Mouse (Mus musculus): ENCODE data around the gene Tchp.

Gene Tchp

DNA sequence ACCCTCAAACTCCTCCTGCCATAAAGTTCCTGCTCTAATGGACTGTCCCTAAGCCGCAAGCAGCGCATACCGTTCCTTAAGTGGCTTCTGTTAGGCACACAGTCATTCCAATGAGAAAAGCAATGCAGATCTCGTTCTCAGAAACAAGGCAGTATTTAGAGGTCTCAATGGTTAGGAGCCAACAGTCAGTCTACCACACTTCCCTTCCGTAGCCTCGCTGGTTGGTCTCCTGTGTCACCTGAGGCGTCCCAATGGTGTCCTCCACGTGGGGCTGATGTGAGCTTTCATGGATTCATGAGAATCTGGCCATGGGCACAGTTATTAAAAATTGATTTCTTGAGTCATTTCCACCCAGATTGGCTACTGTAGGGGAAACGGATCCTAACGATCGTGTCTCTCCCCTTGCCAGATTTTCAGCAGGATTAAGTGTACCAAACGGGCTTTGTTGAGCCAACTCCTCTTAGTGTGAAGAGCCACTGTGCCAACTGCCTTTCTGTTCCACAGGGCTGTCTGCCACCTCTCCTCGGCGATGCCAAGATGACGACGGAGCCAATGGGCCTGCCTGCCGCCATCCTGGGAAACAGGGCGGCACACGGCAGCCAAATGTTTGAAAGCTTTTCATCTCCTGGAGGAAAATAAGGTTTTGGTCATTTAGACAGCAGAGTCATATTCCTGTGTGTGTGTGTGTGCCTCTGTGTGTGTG, 9.4 kb upstream of the Tchp start:
- peak; percentile 84 for DNase-seq

GRCm38 (mm10) chr5:114699015-114699414, 8.5 kb upstream of the Tchp start:
- DNase-seq: peak; percentile 86

DNA sequence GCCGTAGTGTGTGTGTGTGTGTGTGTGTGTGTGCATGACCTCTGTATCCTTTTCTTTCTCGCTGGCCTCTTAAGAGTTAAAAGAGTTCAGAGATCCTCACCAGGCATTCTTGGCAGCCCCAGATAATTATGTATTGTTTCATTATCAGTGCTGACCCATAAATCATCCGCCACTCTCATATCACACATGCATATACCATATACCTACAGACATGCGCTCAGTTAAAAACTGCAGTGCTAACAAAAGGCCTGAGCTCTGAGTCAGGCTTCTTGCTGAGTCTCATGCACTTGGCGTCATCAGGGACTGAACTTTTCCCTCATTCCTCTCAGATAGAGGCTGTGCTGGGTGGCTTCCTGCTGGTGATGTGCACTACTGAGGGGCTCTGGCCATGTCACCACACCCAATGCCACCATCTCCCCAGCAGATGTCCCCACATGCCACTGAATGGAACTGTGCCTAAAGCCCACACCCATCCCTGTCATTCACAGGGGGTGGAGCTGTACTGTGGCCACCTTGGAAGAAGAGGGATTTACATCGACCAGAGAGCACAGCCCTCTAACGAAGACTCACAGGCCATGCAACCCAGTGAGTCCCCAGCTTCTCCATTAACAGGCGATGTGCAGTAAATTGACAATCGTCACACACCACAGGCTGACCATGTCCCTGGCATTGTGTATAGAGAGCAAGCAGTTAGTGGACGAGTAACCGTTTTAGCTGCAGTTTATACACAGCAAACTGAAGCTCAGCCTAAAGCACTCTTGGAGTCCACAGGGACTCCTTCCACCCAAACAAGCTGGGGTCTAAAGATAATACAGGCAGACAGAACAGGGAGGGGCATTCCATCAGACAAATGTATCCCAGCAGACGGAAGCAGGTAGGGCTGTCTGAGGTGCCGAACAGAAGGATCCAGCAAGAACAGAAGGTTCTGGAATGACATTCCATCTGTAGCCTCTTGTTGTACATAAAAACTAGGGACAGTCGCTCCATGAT, 4.9 kb upstream of the Tchp start:
- no peak for DNase-seq

DNA sequence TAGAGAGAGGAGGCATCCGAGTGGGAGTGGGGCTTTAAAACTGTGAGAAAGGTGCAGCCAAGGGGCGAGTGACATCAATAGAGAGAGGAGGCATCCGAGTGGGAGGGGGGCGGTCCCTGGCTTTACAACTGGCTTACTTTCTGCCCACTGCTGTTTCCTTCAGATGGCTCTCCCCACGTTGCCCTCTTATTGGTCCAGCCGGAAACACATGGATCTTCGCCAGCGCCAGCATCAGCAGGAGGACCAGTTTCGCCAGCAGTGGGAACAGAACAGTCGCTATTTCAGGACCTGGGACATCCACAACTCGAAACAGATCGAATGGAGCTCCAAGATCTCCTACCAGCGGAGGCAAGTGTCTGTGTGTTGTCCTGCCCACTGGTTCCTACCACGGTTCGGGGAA, 931 bp downstream of the Tchp start:
- no peak for DNase-seq

DNA sequence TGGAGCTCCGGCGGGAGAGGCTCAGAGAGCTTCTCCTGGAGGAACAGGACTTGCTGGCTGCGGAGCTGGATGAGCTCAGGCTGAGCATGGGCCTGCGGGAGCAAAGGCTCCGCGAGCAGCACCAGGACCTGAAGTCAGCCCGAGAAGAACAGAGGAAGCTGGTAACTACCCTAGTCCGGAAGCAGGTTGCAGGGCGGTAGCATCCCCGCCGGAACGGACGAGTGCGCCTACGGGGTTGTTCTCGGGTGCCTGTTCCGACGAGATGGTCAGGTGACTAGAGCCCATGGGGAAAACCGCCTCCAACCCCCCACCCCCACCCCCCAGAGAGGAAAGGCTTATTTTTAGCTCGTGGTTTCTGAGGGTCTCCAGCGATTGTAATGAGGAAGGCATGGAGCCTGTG, 1.8 kb downstream of the Tchp start:
- DNase-seq: no peak

GRCm38 (mm10) chr5:114714551-114714950, 7.0 kb downstream of the Tchp start:
- no peak for DNase-seq

GRCm38 (mm10) chr5:114717292-114717691, 9.7 kb downstream of the Tchp start:
- no peak for DNase-seq

- no peak for DNase-seq
Observed at GRCm38 (mm10) chr5:114717937-114718336, 10.4 kb downstream of the Tchp start.

- no peak for DNase-seq
Observed at GRCm38 (mm10) chr5:114718483-114718882, 10.9 kb downstream of the Tchp start.

GRCm38 (mm10) chr5:114719003-114719927, 11.7 kb downstream of the Tchp start:
- no peak for DNase-seq

GRCm38 (mm10) chr5:114719928-114720270, 12.3 kb downstream of the Tchp start:
- no peak for DNase-seq

- no peak for DNase-seq
Observed at GRCm38 (mm10) chr5:114720784-114721183, 13.2 kb downstream of the Tchp start.

GRCm38 (mm10) chr5:114721969-114722368, 14.4 kb downstream of the Tchp start:
- DNase-seq: no peak

- DNase-seq: no peak
Observed at GRCm38 (mm10) chr5:114722846-114723245, 15.3 kb downstream of the Tchp start.

DNA sequence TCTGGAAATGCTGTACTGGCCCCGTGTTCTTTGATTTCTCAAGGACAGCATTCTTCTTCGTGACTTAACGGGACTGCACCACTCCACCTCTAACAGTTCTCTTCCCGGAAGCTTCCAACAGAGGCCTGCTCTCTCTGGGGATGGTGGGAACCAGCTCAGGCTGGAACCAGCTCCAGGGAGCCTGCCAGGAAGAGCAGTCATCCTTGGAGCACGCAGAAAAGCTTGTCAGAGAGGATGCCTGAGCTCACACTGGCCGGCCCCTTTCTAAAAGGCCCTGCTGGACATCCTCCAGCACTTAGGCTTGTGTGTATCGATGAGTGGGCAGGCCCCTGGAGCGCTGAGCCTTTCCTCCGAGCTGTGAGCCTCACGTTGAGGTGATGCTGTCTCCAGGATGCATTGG, 20.6 kb downstream of the Tchp start:
- no peak for DNase-seq

DNA sequence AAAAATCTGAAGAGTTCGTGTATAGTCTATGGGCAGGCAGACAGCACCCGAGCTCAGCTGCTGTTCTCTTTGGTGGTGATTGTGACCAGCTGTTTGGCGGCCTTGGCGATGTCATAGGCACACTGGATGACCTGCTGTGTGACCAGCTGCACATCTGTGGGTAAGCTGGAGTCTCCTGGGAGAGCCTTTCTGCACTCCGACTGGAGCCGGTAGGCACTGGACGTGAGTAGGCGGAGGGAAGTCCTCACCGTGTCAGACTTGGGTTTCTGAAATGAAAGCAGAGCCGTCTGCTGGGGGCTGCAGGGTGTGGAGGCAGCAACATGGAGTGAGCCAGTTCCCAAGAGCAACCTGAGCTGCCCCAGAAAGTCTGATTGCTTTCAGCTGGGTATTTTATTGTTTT, 22.6 kb downstream of the Tchp start:
- DNase-seq: no peak

DNA sequence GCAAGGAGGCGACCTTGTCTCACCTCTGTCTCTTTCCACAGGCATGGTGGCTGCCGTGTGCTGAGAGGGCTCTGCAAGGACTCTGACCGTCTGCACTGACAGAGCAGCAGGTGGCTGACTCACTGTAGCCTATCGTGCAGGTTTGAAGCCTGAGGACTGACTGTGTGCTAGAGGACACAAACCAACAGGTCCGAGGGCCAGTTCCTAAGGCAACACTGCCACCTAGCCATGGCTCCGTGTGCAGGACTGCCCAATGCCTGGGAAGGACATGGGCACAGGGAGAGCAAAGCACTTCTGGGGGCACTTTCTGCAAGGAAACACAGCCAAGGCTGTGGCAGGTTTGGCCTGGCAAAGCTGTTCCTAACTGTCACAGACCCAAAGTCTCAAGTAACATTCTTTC, 23.9 kb downstream of the Tchp start:
- DNase-seq: no peak

DNA sequence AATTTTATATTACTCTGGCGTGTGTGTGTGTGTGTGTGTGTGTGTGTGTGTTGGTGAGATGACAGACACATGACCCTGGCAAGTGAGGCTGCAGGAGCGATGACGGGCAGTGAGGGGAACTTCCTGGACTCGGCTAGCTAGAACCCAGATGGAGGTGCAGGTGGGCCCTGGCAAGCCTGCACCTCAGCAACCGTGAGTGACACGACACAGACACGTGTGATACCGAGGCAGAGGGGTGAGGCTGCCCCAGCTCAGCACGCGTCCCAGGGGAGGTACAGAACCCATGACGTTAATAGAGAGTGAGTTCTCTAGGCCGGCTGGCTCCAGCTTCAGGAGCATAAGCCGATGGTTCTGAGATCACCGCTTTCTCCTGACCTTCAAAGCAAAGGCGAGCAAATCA, 24.4 kb downstream of the Tchp start:
- no peak for DNase-seq

GRCm38 (mm10) chr5:114733606-114734005, 26.0 kb downstream of the Tchp start:
- DNase-seq: no peak

- no peak for DNase-seq
Observed at GRCm38 (mm10) chr5:114737090-114737887, 29.7 kb downstream of the Tchp start.

- DNase-seq: peak; percentile 77
Observed at GRCm38 (mm10) chr5:114738707-114739241, 31.2 kb downstream of the Tchp start.

DNA sequence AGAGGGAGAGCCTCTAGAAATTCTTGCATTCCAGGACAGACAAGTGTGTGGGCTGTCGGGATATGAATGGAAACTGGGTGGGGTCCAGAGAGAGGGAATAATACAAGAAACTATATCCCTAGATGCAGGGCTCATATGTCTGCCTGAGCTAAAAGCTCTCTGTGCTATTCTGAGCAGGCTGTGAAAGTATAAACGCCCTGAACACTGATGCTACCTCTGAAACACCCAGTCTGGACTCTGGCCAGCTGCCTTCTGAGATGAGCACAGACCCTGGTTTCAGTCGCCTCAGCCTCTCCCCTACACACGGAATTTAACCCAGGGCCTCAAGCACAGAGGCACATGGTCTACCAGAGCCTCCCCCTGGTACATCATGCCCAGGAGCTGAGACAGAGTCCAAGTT, 33.0 kb downstream of the Tchp start:
- no peak for DNase-seq

Data from layer of hippocampus, adult 9-11 months (tissue).